Mouse (Mus musculus): ENCODE data around the gene Cxcl5.

GRCm38 (mm10) chr5:90722656-90723055 is 36.5 kb upstream of the Cxcl5 start:
- TF ChIP-seq POLR2A (IDR thresholded peaks at IDR 0.05; ENCODE audit: insufficient read depth, low read length) (no peak), CTCF (IDR thresholded peaks at IDR 0.05; ENCODE audit: low read depth, low read length) (no peak)
